Mouse (Mus musculus): ENCODE data around the gene 6720489N17Rik.
"Not testable (repeated sequence)": the region's sequence is repeated elsewhere in the genome, so short reads cannot be mapped to it uniquely, and the experiment has no call there.

DNA sequence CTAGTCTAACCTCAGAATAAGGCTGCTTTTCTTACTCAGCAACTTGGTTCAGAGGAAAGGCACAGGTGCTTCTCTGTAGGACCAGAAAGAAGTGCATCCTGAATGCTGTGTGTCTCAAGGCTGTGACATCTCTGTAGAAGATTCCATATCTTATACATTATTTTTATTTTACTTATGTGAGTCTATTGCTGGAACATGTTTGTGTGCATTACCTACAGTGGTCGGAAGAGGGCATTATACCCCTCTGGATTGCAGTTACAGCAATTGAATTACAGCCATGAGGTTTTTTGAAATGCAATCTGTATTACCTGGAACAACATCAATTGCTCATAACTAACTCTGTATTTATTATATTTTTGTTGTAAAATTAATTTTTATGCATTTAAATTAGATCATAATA, 62.3 kb downstream of the 6720489N17Rik start:
- TF ChIP-seq CHD2, ZNF384 (IDR thresholded peaks at IDR 0.05; ENCODE audit: low read depth, low read length): not testable (repeated sequence)
